Mouse (Mus musculus): ENCODE results near the gene Itln1. TPM values are rescaled to one million over a fixed set of nuclear protein-coding genes. Genes with fewer than 3 reads are reported as not detected.
"Not testable (repeated sequence)": the region's sequence is repeated elsewhere in the genome, so short reads cannot be mapped to it uniquely, and the experiment has no call there.

Itln1 gene
- polyA plus RNA-seq, 1 experiment: not detected

- TF ChIP-seq CTCF (IDR thresholded peaks at IDR 0.05; ENCODE audit: extremely low read depth, insufficient read depth, insufficient read length, insufficient replicate concordance): peak; percentile 42; the same call in 1 of the 2 replicates
- TF ChIP-seq POLR2A (IDR thresholded peaks at IDR 0.05; ENCODE audit: low read depth, low read length): no peak
- H3K36me3 ChIP-seq (ENCODE audit: control insufficient read depth, insufficient read depth, low read length): no peaks in the 10 kb centered on the region
- no peak overlapping the region for H3K4me3 ChIP-seq (ENCODE audit: extremely low read depth, insufficient read depth, insufficient read length)
- H3K4me1 ChIP-seq (ENCODE audit: control insufficient read depth, insufficient read depth, insufficient read length): no peaks in the 10 kb centered on the region
- DNase-seq (ENCODE audit: low read depth in 1 of 2, low spot score in 2 of 2): peak in 1 of 2 experiments; percentile 70
- 27% methylated on average over 2 of the region's 2 CpGs for WGBS
- no peaks in the 10 kb centered on the region for H3K27me3 ChIP-seq (ENCODE audit: control insufficient read depth, insufficient read depth, low read length)
- H3K27ac ChIP-seq (ENCODE audit: insufficient read depth, low read length): no peak overlapping the region
Measured at GRCm38 (mm10) chr1:171478968-171479367, 56.1 kb downstream of the Itln1 start.

- H3K4me1 ChIP-seq (ENCODE audit: control insufficient read depth, insufficient read depth, insufficient read length): no peaks in the 10 kb centered on the region
- H3K27ac ChIP-seq (ENCODE audit: insufficient read depth, low read length): peak overlapping the region; percentile 57; the same call in 1 of the 2 replicates
- DNase-seq (ENCODE audit: low read depth in 1 of 2, low spot score in 2 of 2): no peak
Measured at GRCm38 (mm10) chr1:171477758-171478545, 57.1 kb downstream of the Itln1 start.

GRCm38 (mm10) chr1:171477123-171477522, 58.0 kb downstream of the Itln1 start:
- DNase-seq (ENCODE audit: low read depth in 1 of 2, low spot score in 2 of 2): no peak
- TF ChIP-seq POLR2A (IDR thresholded peaks at IDR 0.05; ENCODE audit: low read depth, low read length): no peak
- no peak for TF ChIP-seq CTCF (IDR thresholded peaks at IDR 0.05; ENCODE audit: extremely low read depth, insufficient read depth, insufficient read length, insufficient replicate concordance)
- WGBS: 66% methylated on average over 8 of the region's 8 CpGs
- H3K4me3 ChIP-seq (ENCODE audit: extremely low read depth, insufficient read depth, insufficient read length): no peak overlapping the region
- H3K4me1 ChIP-seq (ENCODE audit: control insufficient read depth, insufficient read depth, insufficient read length): no peaks in the 10 kb centered on the region
- no peak overlapping the region for H3K27ac ChIP-seq (ENCODE audit: insufficient read depth, low read length)
- no peaks in the 10 kb centered on the region for H3K27me3 ChIP-seq (ENCODE audit: control insufficient read depth, insufficient read depth, low read length)
- H3K36me3 ChIP-seq (ENCODE audit: control insufficient read depth, insufficient read depth, low read length): no peaks in the 10 kb centered on the region

More at GRCm38 (mm10) chr1:171477758-171478545, 57.1 kb downstream of the Itln1 start:
- Histone ChIP-seq H3K4me3 (ENCODE audit: extremely low read depth, insufficient read depth, insufficient read length) (peak overlapping the region; percentile 35; the same call in 1 of the 2 replicates), H3K27me3 (ENCODE audit: control insufficient read depth, insufficient read depth, low read length) (no peaks in the 10 kb centered on the region), H3K36me3 (ENCODE audit: control insufficient read depth, insufficient read depth, low read length) (no peaks in the 10 kb centered on the region)
- no peak for TF ChIP-seq POLR2A (IDR thresholded peaks at IDR 0.05; ENCODE audit: low read depth, low read length)
- TF ChIP-seq CTCF (IDR thresholded peaks at IDR 0.05; ENCODE audit: extremely low read depth, insufficient read depth, insufficient read length, insufficient replicate concordance): no peak
- WGBS: 68% methylated on average over 27 of the region's 27 CpGs

- TF ChIP-seq POLR2A (IDR thresholded peaks at IDR 0.05; ENCODE audit: low read depth, low read length) (no peak), CTCF (IDR thresholded peaks at IDR 0.05; ENCODE audit: extremely low read depth, insufficient read depth, insufficient read length, insufficient replicate concordance) (no peak)
- 70% methylated on average over 9 of the region's 9 CpGs for WGBS
Measured at GRCm38 (mm10) chr1:171473920-171474640, 61.0 kb downstream of the Itln1 start.

GRCm38 (mm10) chr1:171473506-171473905, 61.6 kb downstream of the Itln1 start:
- H3K36me3 ChIP-seq (ENCODE audit: control insufficient read depth, insufficient read depth, low read length): no peaks in the 10 kb centered on the region
- WGBS: 87% methylated on average over 4 of the region's 4 CpGs
- no peak for TF ChIP-seq POLR2A (IDR thresholded peaks at IDR 0.05; ENCODE audit: low read depth, low read length)
- TF ChIP-seq CTCF (IDR thresholded peaks at IDR 0.05; ENCODE audit: extremely low read depth, insufficient read depth, insufficient read length, insufficient replicate concordance): no peak
- H3K4me1 ChIP-seq (ENCODE audit: control insufficient read depth, insufficient read depth, insufficient read length): no peaks in the 10 kb centered on the region
- H3K4me3 ChIP-seq (ENCODE audit: extremely low read depth, insufficient read depth, insufficient read length): no peak overlapping the region
- no peaks in the 10 kb centered on the region for H3K27me3 ChIP-seq (ENCODE audit: control insufficient read depth, insufficient read depth, low read length)
- H3K27ac ChIP-seq (ENCODE audit: insufficient read depth, low read length): no peak overlapping the region
- DNase-seq (ENCODE audit: low read depth in 1 of 2, low spot score in 2 of 2): no peak

More at GRCm38 (mm10) chr1:171473920-171474640, 61.0 kb downstream of the Itln1 start:
- Histone ChIP-seq H3K27me3 (ENCODE audit: control insufficient read depth, insufficient read depth, low read length) (no peaks in the 10 kb centered on the region), H3K36me3 (ENCODE audit: control insufficient read depth, insufficient read depth, low read length) (no peaks in the 10 kb centered on the region), H3K27ac (ENCODE audit: insufficient read depth, low read length) (no peak overlapping the region), H3K4me1 (ENCODE audit: control insufficient read depth, insufficient read depth, insufficient read length) (no peaks in the 10 kb centered on the region), H3K4me3 (ENCODE audit: extremely low read depth, insufficient read depth, insufficient read length) (no peak overlapping the region)
- DNase-seq (ENCODE audit: low read depth in 1 of 2, low spot score in 2 of 2): no peak

GRCm38 (mm10) chr1:171471941-171472340, 63.2 kb downstream of the Itln1 start:
- WGBS: 88% methylated on average over 8 of the region's 8 CpGs
- H3K4me1 ChIP-seq (ENCODE audit: control insufficient read depth, insufficient read depth, insufficient read length); H3K27ac ChIP-seq (ENCODE audit: insufficient read depth, low read length); DNase-seq (ENCODE audit: low read depth in 1 of 2, low spot score in 2 of 2); H3K4me3 ChIP-seq (ENCODE audit: extremely low read depth, insufficient read depth, insufficient read length); H3K36me3 ChIP-seq (ENCODE audit: control insufficient read depth, insufficient read depth, low read length); H3K27me3 ChIP-seq (ENCODE audit: control insufficient read depth, insufficient read depth, low read length): not testable (repeated sequence)

Measured in spleen, adult 2 months (tissue).